Mouse (Mus musculus): Measurements from ENCODE around the gene Comt.

Gene Comt

GRCm38 (mm10) chr16:18390399-18390798 is 36.3 kb downstream of the Comt start:
- DNase-seq (ENCODE audit: low spot score in 2 of 2), result no peak

GRCm38 (mm10) chr16:18388583-18389435 is 37.8 kb downstream of the Comt start:
- no peak for DNase-seq (ENCODE audit: low spot score in 2 of 2)

GRCm38 (mm10) chr16:18387704-18388582 is 38.7 kb downstream of the Comt start:
- no peak for DNase-seq (ENCODE audit: low spot score in 2 of 2)

DNA sequence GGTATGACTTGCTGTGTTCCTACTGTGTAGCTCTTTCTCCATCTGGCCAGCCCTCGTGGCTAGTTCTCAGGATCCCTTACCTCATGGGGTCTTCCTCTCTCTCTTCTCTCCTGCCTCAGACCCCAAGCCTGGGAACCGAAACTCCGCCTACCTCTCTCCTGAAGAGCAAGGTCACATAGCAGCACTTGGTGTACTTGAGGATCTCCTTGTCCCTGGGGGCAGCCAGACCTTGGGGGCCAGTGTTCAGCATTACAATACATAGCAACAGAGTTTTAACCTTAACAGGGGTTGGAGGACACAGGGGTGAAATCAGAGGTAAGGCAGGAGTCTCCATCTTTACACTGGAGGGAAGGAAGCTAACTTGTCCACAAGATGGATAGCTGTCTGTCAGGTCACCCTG is 39.7 kb downstream of the Comt start:
- DNase-seq (ENCODE audit: low spot score in 2 of 2), result no peak

- no peak for DNase-seq (ENCODE audit: low spot score in 2 of 2)
These were observed 40.2 kb downstream of the Comt start for GRCm38 (mm10) chr16:18386451-18386850.

GRCm38 (mm10) chr16:18385411-18385810 is 41.2 kb downstream of the Comt start:
- no peak for DNase-seq (ENCODE audit: low spot score in 2 of 2)

GRCm38 (mm10) chr16:18384659-18385058 is 42.0 kb downstream of the Comt start:
- DNase-seq (ENCODE audit: low spot score in 2 of 2), result no peak

GRCm38 (mm10) chr16:18384211-18384610 is 42.4 kb downstream of the Comt start:
- no peak for DNase-seq (ENCODE audit: low spot score in 2 of 2)

DNA sequence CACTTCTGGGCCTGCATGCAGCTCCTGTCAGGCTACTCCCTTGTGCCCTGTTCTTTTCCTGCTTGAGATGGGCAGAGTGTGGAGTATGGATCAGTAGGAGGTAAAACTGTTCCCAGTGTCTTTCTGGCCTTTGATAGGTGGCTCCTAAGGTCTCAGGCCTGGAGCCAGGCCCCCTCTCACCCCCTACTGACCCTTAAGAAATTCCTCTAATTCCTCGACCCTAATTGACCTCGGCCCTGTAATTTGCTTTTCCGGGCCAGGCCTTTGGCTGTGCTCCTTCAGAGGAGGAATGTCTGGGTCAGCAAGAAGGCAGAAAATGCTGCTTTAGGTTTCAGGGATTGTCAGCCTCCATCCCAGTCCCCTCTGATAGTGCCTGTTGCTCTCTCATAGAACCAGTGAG is 42.9 kb downstream of the Comt start:
- no peak for DNase-seq (ENCODE audit: low spot score in 2 of 2)

DNA sequence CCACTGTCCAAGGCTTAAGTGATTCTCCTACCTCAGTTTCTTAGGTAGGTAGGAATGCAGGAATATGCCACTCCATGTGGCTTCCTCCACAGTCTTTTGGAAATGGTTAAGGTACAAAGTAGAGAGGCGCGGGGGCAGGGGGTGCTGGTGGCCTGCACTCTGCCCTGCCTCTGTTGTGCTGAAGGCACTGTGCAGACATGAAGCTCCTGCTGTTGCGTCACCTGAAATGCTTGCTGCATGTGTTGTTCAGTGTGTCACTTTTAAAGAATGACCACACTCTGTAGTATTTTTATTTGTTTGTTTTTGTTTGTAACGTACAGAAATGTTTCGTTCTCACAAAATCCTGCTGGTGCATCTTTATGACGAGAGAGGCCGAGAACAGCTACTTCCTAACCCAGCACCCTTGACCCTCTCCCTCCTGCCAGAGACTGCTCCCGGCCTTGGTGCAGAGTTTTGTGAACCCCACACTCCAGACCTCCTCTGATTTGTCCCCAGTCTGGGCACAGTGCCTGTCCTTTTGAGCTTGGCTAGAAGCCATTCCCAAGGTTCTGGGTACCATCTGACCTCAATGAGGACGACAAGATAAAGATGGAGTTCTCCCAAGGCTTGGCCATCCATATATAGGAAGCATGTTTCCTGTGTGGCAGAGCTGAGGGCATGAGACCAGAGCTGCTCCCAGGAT is 43.5 kb downstream of the Comt start:
- peak in 1 of 2 experiments; percentile 65 for DNase-seq (ENCODE audit: low spot score in 2 of 2)

DNA sequence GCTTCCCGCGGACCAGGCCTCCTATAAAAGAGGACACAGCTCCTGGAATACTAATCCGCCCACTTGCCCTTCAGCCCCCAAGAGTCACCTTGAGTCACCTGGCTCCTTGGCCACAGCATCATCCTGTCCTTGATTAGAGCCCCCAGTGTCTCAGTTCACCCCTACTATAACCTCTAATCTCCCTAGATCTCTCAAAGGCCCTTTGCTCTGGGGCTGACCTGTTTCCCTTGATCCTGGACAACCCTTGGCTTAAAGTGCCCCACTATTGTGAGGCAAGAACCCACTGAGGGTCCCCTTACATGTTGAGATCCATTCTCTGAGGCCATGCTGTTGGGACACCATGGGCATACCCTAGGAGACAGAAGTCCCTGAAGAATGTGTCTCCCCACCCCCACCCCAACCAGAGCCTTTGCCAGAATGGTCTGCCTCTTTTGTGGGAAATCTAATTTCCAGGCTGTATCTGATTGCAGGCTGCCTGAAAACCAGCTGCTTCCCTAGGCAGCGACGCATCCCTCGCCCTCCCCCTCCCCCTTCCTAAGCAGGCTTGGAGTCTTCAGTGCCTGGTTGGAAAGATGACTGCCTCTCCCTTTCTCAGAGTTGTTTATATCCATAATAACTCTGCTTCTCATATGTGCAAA is 44.9 kb downstream of the Comt start:
- DNase-seq (ENCODE audit: low spot score in 2 of 2), result no peak

- DNase-seq (ENCODE audit: low spot score in 2 of 2), result no peak
These were observed 46.1 kb downstream of the Comt start for GRCm38 (mm10) chr16:18380495-18381063.

- no peak for DNase-seq (ENCODE audit: low spot score in 2 of 2)
These were observed 47.2 kb downstream of the Comt start for GRCm38 (mm10) chr16:18379338-18380001.

GRCm38 (mm10) chr16:18378489-18378888 is 48.2 kb downstream of the Comt start:
- DNase-seq (ENCODE audit: low spot score in 2 of 2), result no peak

DNA sequence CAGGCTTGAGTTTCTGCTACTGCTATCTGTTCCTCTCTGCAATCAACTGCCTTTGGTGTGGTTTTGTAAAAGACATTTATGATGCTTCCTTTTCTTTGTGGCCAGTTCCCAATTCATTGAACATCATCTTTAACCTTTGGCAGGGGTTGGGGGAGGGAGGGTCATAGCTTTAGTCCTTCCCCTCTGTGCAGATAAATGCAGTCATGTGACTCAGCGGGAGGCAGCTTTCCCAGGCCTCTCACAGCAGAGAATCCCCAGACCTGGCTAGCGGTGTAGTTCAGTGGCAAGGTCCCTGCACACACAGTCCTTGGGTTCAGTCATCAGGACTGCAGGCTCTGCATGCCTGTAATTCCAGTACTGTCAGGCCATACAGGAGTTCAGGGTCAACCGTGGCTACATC is 49.4 kb downstream of the Comt start:
- no peak for DNase-seq (ENCODE audit: low spot score in 2 of 2)

DNA sequence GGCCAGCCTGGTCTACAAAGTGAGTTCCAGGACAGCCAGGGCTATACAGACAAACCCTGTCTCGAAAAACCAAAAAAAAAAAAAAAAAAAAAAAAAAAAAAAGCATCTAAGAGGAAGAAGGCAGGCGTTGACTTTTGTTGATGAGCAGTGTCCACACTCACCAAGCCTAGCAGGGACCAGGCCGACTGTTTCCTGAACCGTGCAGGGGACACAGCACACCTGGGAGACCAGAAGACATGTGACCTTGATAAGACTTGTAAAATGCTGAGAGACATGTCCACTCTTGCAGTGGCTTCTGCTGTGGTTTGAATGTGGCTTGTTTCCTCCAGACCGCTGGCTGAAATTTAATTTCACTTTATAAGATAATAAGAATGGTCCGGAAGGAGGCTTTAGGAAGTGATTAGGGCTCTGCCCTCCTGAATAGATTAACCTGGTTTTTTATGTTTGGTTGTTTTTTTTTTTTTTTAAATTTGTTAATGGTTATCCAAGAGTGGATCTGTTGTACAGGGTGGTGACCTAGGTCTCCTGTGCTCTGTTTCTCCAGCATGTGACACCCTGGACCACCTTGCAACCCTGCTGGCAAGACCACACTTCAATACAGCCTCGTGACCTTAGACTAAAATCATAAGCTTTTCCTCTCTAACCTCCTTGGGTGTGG is 50.2 kb downstream of the Comt start:
- no peak for DNase-seq (ENCODE audit: low spot score in 2 of 2)

- DNase-seq (ENCODE audit: low spot score in 2 of 2), result no peak
These were observed 53.0 kb downstream of the Comt start for GRCm38 (mm10) chr16:18373632-18374031.

DNA sequence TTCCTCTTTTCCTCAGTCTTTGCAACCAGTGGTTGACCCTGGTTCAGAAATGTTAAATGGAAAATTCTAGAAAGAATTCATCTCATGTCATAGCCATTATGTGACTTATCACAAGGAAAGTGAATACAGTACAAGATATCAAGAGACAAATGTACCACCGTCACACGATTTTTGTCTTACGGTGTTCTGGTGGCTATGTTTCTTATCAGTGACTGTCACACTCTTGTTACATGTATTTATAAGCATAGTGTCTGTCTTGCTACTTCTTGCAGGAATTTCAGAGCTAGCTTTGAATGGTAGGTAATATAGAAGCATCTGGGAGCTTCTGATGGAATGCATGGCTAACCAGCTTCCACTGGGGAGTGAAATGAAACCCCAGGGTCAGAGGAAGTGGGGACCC is 56.5 kb downstream of the Comt start:
- DNase-seq (ENCODE audit: low spot score in 2 of 2), result no peak

- no peak for DNase-seq (ENCODE audit: low spot score in 2 of 2)
These were observed 59.8 kb downstream of the Comt start for GRCm38 (mm10) chr16:18366849-18367248.

GRCm38 (mm10) chr16:18362948-18363347 is 63.7 kb downstream of the Comt start:
- DNase-seq (ENCODE audit: low spot score in 2 of 2), result no peak

Data from heart, adult 9 months (tissue).